Mouse (Mus musculus) CD4-positive naive resting alpha-beta T cell, adult 57 days (primary cell): Measurements from ENCODE around the gene Ifna11. TPM values are rescaled to one million over a fixed set of nuclear protein-coding genes. Genes with fewer than 3 reads are reported as not detected.

Source experiments
- total RNA-seq: library from RNA; stranded (reverse); gene quantifications from one replicate; pipeline ENCODE4 v1.2.4, GENCODE M21; 2023

Ifna11 gene
- not detected for total RNA-seq

GRCm38 (mm10) chr4:88819659-88820058 is at the start of gene Ifna11:
Ifna11 (plus strand) TSS chr4:88819959.

GRCm38 (mm10) chr4:88773534-88773933 is 46.2 kb upstream of the Ifna11 start, which contains the start of gene Gm13290:
Gm13290 (plus strand) TSS chr4:88773834.

GRCm38 (mm10) chr4:88776622-88777021 is 43.1 kb upstream of the Ifna11 start, which contains the start of gene Gm13289:
Gm13289 (plus strand) TSS chr4:88776922.

GRCm38 (mm10) chr4:88779550-88779949 is 40.2 kb upstream of the Ifna11 start, which contains the start of gene Gm13272:
Gm13272 (plus strand) TSS chr4:88779850.

GRCm38 (mm10) chr4:88781831-88782230 is 37.9 kb upstream of the Ifna11 start, which contains the start of gene Ifnz:
Ifnz (plus strand) TSS chr4:88782131.

GRCm38 (mm10) chr4:88785409-88785808 is 34.4 kb upstream of the Ifna11 start, which contains the start of gene Gm13276:
Gm13276 (plus strand) TSS chr4:88785709.

GRCm38 (mm10) chr4:88788402-88788801 is 31.4 kb upstream of the Ifna11 start, which contains the start of gene Gm13277:
Gm13277 (plus strand) TSS chr4:88788632.

GRCm38 (mm10) chr4:88791250-88791649 is 28.5 kb upstream of the Ifna11 start, which contains the start of gene Gm13278:
Gm13278 (plus strand) TSS chr4:88791550.

GRCm38 (mm10) chr4:88793936-88794675 is 25.7 kb upstream of the Ifna11 start, which contains the start of gene Gm13275:
Gm13275 (plus strand) TSS chr4:88794487.

GRCm38 (mm10) chr4:88797097-88797496 is 22.7 kb upstream of the Ifna11 start, which contains the start of gene Gm13279:
Gm13279 (plus strand) TSS chr4:88797397.

GRCm38 (mm10) chr4:88799365-88799764 is 20.4 kb upstream of the Ifna11 start, which contains the start of gene Gm13285:
Gm13285 (plus strand) TSS chr4:88799665.

GRCm38 (mm10) chr4:88802954-88803353 is 16.8 kb upstream of the Ifna11 start, which contains the start of gene Gm13287:
Gm13287 (plus strand) TSS chr4:88803254.

GRCm38 (mm10) chr4:88805231-88805630 is 14.5 kb upstream of the Ifna11 start, which contains the start of gene Gm13288:
Gm13288 (plus strand) TSS chr4:88805531.

GRCm38 (mm10) chr4:88815928-88816327 is 3.8 kb upstream of the Ifna11 start, which contains the start of gene Ifna7:
Ifna7 (plus strand) TSS chr4:88816228.

GRCm38 (mm10) chr4:88827116-88827515 is 7.4 kb downstream of the Ifna11 start, which contains the start of gene Ifna6:
Ifna6 (plus strand) TSS chr4:88827416.

GRCm38 (mm10) chr4:88835225-88835624 is 15.5 kb downstream of the Ifna11 start, which contains the start of gene Ifna5:
Ifna5 (plus strand) TSS chr4:88835525.

GRCm38 (mm10) chr4:88841438-88841911 is 21.7 kb downstream of the Ifna11 start, which contains the start of gene Ifna4:
Ifna4 (plus strand) TSS chr4:88841861.

GRCm38 (mm10) chr4:88849698-88850097 is 29.9 kb downstream of the Ifna11 start, which contains the start of gene Ifna1:
Ifna1 (plus strand) TSS chr4:88850087.

Other genes starting within 250 kb of the Ifna11 start
- gene Ifna14, start 248.2 kb upstream of the Ifna11 start, total RNA-seq, result not detected
- not detected for gene Ifna9, start 227.6 kb upstream of the Ifna11 start, total RNA-seq
- gene Ifna12, start 216.6 kb upstream of the Ifna11 start, total RNA-seq, result not detected
- not detected for gene C87499, start 185.5 kb upstream of the Ifna11 start, total RNA-seq
- gene Ifna13, start 175.5 kb upstream of the Ifna11 start, total RNA-seq, result not detected
- not detected for gene Ifna16, start 143.0 kb upstream of the Ifna11 start, total RNA-seq
- gene Ifna2, start 136.0 kb upstream of the Ifna11 start, total RNA-seq, result not detected
- gene Ifnab, start 128.6 kb upstream of the Ifna11 start, total RNA-seq, result not detected
- gene Gm26566, start 98.2 kb upstream of the Ifna11 start, total RNA-seq, result 1.9 TPM
- 51.2 TPM for gene Klhl9, start 97.5 kb upstream of the Ifna11 start, total RNA-seq
- gene Gm13271, start 65.1 kb upstream of the Ifna11 start, total RNA-seq, result not detected
- gene Gm13283, start 59.8 kb upstream of the Ifna11 start, total RNA-seq, result not detected
- not detected for gene Gm13290, start 46.1 kb upstream of the Ifna11 start, total RNA-seq
- not detected for gene Gm13289, start 43.0 kb upstream of the Ifna11 start, total RNA-seq
- not detected for gene Gm13272, start 40.1 kb upstream of the Ifna11 start, total RNA-seq
- not detected for gene Ifnz, start 37.8 kb upstream of the Ifna11 start, total RNA-seq
- not detected for gene Gm13276, start 34.2 kb upstream of the Ifna11 start, total RNA-seq
- gene Gm13277, start 31.3 kb upstream of the Ifna11 start, total RNA-seq, result not detected
- not detected for gene Gm13278, start 28.4 kb upstream of the Ifna11 start, total RNA-seq
- gene Gm13275, start 25.5 kb upstream of the Ifna11 start, total RNA-seq, result not detected
- gene Gm13279, start 22.6 kb upstream of the Ifna11 start, total RNA-seq, result not detected
- not detected for gene Gm13285, start 20.3 kb upstream of the Ifna11 start, total RNA-seq
- not detected for gene Gm13287, start 16.7 kb upstream of the Ifna11 start, total RNA-seq
- 0.38 TPM for gene Gm13288, start 14.4 kb upstream of the Ifna11 start, total RNA-seq
- gene Ifna7, start 3.7 kb upstream of the Ifna11 start, total RNA-seq, result not detected
- not detected for gene Ifna6, start 7.5 kb downstream of the Ifna11 start, total RNA-seq
- not detected for gene Ifna5, start 15.6 kb downstream of the Ifna11 start, total RNA-seq
- not detected for gene Ifna4, start 21.9 kb downstream of the Ifna11 start, total RNA-seq
- gene Ifna1, start 30.1 kb downstream of the Ifna11 start, total RNA-seq, result not detected
- not detected for gene Ifne, start 60.2 kb downstream of the Ifna11 start, total RNA-seq